Mouse (Mus musculus): ENCODE data around the gene Phf19.

- no peak for TF ChIP-seq ZNF384 (IDR thresholded peaks at IDR 0.05; ENCODE audit: low read depth, low read length)
- TF ChIP-seq ZC3H11A (IDR thresholded peaks at IDR 0.05; ENCODE audit: borderline replicate concordance, low read depth, low read length) = no peak
- no peak for TF ChIP-seq CHD2 (IDR thresholded peaks at IDR 0.05; ENCODE audit: low read depth, low read length)
- TF ChIP-seq HCFC1 (IDR thresholded peaks at IDR 0.05; ENCODE audit: borderline replicate concordance, insufficient read depth, low read length) = no peak
- no peak for TF ChIP-seq MAFK (IDR thresholded peaks at IDR 0.05; ENCODE audit: insufficient read depth, low read depth, low read length)
These were observed 44.2 kb upstream of the Phf19 start for GRCm38 (mm10) chr2:34958036-34958435.

Measured in ES-E14 (cell line).